Mouse (Mus musculus) retina, postnatal 7 days (tissue): Measurements from ENCODE around the gene Lap3.

Experiments used
- DNase-seq: peaks from one replicate; pipeline ENCODE4 v3.0.0-alpha.2; 2012; ENCODE audit warnings: low read depth, low spot score

The Lap3 gene

DNA sequence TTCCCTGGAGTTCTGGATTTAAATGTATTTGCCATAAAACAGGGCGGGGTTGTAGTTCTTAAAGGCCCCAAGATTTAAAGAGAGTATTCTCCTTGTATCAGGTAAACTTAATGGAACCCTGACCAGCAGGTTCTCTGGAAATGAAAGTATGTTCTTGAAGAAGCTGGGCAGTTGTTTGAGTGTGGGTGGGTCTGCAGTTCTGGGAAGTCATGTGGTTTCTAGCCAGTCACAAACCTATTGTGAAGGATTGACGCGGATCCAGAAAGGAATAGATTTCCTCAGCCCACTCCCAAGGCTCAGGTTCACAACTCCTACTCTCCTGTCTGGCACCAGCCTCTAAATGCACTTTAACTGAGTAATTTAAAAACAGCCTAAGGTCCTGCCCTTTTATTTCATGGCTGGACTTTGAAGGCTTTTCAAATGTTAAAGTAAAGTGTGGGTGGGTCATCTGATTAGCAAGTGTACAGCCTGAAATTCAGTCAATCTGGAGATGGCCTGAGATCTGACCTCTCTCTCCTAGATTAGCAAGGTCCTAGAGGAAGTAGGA lies 2.3 kb downstream of the Lap3 start:
- no peak for DNase-seq

DNA sequence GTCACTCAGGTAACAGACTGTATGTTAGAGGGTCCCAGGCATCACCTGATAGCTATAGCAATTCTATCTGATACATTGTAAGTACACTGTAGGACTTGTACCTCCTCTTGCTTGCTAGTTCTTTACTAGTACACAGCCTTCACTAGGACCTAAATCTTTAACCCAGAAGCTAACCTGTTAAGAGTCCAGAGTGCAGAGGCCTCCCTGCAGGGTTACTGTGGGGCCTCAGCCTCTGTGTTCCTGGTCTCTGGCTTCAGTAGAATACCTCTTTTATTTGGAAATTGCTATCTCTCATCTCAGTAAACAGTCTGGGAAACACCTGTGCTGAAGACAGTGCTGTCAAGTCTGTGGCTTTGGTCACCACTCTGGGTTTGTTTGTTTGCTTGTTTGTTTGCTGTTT lies 2.9 kb downstream of the Lap3 start:
- DNase-seq = no peak

DNA sequence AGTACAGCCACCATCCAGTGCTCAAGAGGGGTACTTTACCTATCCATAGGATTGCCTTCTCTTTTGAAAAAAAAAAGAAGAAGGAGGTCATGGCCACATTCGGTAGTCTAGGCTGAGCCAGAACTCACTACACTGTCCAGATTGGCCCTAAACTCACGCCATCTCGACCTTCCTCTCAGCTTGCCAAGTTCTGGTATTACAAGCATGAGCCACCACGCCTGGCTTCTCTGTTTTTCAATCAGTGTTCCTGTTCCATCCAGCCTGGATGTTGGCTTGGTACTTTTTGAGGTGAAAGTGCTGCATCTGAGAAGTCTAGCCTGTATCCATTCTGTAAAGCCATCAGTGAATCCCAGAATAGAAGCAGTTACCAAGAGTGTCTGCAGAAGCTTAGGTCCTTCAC lies 3.3 kb downstream of the Lap3 start:
- DNase-seq = no peak

DNA sequence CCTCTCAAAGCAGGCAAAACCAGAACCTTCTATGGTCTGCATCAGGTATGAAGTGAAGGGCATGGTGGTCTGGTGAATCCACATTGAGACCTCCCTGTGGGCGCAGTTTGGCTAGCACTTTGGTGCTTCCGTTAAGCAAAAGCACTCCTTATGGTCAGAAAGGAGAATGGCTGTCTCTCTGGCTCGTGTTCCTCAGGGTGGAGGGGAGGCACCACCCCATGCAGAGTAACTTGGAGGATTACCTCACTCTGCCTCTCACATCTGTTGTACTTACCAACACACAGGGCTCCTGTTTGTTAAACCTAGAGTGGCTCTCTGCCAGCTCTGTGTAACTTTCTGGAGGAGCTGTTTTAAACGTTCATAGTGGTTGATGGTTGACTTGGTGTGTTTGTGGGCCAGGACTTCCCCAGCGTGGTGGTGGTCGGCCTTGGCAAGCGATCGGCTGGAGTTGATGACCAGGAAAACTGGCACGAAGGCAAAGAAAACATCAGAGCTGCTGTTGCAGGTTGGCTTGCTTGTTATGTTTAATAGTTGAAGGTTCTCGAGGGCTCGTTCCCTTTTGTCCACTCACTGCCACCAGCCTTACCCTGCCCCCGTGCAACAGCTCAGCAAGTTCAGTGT lies 3.9 kb downstream of the Lap3 start:
- DNase-seq = no peak

DNA sequence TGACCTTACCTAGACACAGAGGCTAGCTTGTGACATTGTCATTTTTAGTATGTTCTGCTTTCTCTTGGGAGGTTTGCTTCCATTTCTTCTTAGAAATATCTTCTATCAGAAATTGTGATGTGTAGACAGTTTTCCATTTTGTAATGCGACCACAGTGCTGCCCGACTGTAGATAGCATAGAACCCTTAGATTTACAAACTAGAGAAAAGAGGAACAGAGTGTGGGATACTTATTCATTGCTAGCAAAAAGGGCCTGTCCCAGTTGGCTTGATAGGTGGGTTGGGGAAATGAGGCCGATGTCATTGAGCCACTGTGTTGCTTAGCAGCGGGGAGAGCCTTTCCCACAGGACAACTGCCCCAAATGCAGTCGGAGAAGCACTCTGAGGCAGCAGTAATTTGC lies 4.4 kb downstream of the Lap3 start:
- no peak for DNase-seq

DNA sequence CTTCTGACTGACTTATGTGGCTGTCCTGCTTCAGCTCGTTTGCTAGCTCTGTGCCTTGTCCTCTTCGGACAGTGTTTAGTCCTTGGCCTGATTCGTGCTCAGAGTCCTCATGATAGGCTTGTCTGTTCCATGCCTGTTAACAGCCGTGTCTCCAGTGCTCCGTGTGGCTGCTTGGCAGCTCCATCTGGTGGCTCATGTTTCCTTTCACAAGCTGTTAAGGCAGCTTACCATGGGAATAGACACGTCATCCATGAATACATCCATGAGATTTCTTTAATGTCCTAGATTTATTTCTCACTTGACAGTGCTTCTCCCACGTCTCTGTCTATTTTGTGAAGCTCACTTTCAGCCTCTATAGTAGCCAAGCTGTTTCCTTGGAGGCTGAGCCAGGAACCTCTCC lies 16.9 kb downstream of the Lap3 start:
- DNase-seq = no peak

DNA sequence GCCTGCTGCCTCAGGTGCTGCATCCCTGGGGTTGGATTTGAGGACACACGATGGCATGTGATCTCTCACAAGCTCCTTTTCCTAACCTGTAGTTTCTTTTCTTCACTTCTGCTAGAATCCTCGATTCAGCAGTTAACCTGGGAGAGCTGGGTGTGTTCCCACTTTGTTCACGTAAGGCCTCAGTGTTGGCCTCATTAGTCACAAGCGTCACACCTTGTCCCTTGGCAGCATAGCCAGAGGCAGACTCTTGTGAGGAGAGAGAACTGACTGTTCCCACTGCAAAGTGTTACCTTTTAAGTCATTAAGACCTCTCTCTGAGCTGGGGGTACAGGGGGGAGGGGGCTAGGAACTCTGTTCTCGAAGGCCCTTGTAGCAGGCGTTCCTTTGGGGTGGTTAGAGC lies 19.7 kb downstream of the Lap3 start:
- no peak for DNase-seq

DNA sequence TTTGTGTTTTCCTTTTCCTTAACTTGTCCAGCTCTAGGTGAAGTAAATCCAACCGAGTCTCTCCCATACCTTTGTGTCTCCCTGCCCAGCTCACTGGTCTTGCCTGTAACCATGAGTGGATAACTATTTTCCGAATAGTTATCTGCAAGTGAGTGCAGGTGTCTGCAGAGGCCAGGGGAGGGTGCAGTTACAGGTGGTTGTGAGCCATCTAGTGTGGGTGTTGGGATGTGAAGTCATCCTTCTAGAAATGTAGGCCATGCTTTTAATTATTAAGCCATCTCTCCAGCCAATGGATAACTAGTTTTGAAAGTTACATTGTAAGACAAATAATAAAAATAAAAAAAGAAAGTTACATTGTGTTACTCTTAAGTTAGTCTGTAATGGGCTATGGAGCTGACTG lies 20.3 kb downstream of the Lap3 start:
- no peak for DNase-seq

DNA sequence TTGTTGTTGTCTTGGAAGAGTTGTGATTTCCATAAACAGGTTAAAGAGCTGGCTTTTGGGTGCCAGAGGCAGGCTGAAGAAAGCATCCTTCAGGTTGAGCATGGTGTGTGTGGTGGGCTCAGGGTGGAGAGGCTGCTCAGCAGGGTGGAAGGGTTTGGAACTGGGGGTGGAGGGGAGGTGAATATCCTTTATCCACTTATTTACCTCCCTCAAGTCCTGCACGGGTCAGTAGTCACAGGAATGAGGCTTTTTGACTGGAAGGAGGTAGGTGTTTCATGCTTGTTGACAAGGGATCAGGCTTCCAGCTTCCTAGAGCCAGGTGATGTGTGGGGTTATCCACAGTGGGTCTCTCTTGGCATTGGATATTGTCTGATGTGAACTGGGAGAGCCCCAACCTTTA lies 21.4 kb downstream of the Lap3 start:
- DNase-seq = no peak

DNA sequence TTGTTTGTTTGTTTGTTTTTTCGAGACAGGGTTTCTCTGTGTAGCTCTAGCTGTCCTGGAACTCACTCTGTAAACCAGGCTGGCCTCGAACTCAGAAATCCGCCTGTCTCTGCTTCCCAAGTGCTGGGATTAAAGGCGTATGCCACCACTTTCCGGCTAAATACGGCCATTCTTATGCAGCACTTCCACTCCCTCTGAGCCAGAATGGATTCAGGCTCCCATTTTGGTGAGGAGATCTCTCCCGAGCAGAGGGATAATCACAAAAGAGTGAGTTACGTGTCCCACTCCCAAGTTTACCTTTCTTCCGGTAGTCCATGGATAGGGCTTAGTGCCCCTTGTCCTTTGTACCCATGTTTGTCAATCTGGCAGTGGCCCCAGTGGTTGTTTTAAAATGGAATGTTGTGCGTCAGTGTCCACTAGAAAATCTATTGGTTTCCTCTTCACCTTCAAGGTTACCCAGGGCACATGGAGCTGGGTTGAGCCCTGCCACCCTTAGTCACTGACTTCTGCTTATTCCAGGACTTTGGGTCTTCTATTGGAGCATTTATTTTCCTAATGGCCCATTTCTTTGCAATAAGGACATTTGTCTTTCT lies 22.1 kb downstream of the Lap3 start:
- DNase-seq = no peak

DNA sequence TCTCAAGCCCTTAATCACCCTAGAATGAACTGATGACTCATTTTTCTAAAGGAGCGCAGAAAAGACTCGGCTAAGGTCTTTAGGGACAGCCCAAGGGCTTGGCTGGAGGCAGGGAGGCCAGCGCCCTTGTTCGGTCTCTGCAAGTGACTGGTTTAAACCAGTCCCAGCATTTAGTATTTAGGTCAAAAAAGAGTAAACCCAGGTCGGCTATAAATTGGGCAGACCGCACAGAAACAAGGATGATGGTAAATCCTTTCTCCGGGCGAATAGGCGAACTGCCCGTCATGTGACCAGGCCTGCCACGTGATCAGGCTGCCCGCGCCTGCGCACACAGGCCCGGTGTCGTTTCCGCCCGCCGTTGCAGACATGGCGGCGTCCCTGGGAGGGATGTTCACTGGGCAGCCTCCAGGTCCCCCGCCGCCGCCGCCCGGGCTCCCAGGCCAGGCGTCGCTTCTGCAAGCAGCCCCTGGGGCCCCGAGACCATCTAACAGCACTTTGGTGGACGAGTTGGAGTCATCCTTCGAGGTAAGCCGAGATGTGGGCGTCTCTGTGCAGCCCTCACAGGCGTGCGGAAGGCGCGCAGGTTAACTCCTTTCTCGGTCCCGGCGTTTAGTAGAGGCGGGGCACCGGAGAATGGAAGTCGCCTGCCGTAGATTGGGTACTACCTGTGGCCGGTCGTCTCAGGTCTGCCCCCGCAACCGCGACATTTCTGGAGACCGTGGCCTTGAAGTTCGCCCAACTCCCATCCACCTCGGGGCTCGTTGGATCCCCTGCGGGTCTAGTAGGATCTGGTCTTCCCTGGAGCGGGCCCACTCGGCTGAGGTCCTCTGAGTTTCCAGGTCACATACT lies 27.0 kb downstream of the Lap3 start, which contains the start of gene Med28:
Gene Med28 (plus strand): TSS at position 270 of the 849 bp plus-strand sequence.
- DNase-seq = peak; percentile 81

DNA sequence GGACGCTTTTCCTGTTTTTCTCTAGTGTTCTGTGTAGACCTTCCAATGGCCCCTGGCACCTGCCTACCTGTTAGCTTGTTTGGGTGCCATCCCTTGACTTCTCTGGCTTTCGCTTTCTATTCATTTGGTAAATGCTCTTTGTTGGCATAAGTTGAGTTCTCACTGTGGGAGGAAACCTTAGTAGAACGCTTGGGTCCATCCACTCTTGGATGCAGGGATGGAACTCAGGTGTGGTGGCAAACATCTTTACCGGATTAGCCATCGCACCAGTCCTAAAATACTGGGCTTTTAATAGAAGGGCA lies 27.6 kb downstream of the Lap3 start:
- no peak for DNase-seq

DNA sequence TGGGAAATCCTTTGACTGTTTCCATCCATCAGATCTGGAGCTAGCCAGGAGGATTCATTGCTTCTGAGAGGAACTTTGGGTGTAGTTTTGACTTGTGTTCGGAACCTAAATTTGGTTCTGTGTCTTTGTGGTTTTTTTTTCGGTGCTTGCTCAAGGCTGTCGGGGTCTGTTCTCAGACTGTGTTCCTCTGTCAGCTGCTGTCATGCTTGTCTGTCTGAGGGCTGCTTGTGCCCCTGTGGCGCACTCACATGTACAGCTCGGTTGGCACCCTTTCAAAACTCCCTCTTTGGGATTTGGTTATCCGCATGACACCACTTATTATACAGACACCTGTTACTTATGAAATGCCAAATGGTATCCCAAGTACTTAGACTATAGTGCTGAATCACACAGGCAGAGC lies 28.4 kb downstream of the Lap3 start:
- DNase-seq = no peak

DNA sequence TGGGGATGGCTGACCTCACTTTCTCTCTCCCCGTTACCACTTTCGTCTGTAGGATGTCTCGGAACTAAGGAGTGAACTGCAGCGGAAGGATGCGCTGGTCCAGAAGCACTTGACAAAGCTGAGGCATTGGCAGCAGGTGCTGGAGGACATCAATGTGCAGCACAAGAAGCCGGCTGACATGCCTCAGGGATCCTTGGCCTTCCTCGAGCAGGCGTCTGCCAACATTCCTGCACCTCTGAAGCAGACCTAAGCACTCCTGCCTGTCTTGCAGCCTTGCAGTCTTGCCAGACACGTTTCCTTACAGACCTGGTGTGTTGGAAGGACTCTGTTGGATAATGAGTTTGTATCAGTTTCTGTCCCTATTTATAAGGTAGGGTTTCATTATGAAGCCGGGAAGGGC lies 31.9 kb downstream of the Lap3 start:
- no peak for DNase-seq

DNA sequence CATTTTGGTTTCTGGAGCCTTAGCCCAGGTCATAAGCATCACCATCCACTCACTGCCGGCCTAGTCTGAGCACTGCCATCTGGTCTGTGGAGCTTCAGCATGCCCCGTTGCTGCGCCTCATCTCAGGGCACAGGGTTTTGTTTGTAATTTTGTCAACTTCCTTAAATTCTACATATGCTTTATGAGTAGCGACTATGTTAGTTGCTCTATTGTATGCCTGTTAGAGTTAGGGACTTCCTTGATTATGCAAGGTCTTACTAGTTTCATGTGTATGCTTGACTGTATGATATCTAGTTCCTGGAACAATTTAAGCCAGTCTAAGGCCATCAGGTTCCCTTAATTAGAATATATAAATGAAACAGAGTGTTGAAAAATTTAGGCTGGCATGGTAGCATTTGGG lies 33.2 kb downstream of the Lap3 start:
- no peak for DNase-seq

DNA sequence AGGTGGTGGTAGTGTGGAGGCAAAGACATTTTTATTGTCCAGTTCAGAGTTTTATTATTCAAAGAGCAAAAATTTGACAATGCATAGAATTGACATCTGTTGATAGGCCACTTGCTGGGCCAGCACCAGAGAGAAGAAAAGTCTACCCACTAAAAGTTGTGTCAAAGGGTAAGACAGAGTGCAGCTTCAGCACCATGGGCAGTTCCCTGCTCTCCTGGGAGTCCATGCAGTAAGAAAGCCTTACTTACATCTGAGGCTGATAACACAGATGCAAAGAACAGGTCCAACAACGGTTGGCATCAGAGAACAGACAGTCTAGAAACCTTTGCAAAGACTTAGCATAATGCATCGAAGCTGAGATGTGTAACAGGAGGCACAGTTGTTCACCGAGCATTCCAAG lies 36.5 kb downstream of the Lap3 start:
- no peak for DNase-seq

DNA sequence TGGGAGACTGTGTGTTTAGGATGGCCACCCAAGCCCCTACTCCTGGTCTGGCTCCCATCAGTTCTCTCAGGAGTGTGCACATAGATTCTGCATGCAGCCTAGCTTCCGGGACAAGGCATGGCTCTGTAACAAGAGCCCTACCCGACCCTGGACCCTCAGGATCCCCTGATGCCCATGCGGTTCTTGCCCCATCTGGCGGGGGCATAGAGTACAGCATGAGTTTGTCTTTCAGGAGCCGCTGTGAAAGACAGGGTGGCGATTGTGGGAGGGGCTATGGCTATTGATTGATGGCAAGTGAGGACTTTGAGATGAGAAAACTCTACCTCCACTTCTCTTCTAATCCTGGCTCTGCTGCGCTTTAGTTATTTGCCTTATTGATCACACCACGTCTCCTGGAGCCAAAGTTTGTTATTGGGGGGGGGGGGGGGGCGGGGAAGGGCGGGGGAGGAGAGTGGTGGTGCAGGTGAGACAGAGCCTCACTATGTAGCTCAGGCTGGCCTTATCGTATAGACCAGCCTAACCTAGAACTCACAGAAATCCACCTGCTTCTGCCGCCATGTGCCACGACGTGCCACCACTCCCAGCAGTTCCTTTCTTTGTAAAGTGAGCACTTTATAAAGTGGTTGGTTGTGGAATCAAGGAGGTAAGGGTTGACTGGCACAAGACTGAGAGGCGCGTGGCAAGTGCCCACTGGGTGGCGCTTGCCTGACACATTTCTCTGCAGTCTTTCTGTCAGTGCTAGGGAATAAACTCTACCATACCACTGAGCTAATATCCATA lies 41.3 kb downstream of the Lap3 start:
- no peak for DNase-seq

DNA sequence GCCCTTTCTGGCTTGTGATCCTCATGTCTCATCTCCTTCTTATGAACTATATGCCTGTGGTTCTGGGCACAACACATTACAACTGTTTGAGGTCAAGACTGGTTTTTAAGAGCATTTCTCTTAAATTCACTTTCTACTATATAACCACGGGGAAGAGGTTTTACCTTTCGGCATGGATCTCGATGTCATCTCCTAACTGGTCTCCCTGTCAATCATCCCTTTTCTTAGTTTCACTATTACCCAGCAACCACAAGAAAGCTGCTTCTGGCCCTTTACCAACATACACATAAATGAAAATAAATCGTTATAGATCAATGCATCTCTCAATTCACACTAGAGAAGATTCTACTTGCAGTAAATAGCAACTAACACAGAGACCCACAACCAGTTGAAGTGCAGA lies 42.0 kb downstream of the Lap3 start:
- DNase-seq = no peak

DNA sequence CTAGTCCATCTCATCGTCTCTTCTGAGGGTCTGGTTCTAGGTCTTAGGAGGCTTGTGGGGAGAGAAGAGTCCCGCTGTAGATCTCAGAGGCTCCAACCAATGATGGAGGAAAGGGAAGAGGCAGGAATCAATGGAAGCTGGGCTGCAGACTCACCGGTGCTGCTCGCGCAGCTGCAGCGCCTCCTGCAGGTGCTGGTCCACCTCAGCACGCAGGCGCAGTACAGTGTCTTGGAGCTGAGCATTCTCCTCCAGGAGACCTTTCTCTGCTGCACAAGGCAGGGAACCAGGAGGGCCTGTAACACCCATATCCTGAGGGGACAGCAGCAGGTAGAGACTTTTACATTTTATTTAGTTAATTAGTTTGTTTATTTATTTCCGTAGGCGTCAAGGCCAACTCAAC lies 46.3 kb downstream of the Lap3 start:
- no peak for DNase-seq

DNA sequence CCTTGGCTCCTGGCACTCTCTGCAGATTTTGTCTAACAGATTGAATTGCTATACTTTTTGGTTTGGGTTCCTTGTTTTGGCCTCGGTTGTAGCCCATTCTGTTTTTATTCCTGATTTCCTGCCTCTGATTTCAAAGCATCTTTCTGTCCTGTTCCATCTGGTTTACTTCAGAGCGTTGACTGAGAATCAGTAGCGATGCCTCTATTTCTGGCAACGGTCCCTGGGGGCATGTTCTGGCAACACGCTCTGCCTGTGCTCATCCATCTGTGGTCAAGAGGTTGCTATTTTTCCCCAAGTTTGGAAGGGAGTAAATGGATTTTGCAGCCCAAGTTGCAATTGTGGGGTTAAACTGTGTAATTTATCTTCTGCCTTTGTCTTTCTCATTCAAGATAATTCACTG lies 50.2 kb downstream of the Lap3 start:
- no peak for DNase-seq

DNA sequence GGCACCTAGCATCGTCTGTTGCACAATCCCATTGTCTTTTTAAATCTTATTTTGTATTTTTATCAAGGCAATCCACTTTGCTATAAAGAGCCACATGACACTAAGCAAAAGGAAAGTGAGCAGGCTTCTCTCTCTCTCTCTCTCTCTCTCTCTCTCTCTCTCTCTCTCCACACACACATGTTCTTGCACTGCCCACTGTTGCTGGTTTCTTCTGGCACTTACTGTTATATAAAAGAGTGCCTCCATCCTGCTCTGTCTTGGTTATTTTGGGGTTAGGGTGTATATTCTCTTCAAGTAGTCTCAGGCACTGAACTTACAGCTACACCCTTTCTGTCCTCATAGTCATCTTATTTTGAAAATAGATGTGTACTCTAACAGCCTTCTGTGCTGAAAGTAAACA lies 56.4 kb downstream of the Lap3 start:
- DNase-seq = no peak
